Mouse (Mus musculus) spleen, adult 12 weeks (tissue): ENCODE results near the gene Nipal4.

ENCODE experiments used
- DNase-seq: peaks from one replicate; pipeline ENCODE4 v3.0.0; 2022; ENCODE audit warnings: low spot score

Gene Nipal4

DNA sequence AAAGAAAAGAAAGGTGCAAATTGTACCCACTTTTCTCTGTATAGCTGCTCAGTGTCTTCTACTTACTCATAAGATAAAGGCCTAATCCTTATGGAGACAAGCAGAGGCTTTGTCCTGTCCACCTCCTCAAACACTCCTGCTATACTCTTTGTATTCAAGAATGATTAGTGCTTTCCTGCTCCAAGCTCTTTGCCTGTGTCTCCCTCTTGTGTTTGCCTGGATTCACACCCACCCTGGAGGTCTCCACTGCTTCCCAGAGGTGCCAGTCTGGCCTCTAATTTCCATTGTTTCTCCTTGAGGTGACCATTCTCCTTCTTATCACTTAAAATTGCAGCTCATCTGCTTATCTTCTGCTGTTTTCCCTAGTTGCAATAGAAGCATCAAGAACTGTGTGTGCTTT is 8.8 kb downstream of the Nipal4 start:
- no peak for DNase-seq

DNA sequence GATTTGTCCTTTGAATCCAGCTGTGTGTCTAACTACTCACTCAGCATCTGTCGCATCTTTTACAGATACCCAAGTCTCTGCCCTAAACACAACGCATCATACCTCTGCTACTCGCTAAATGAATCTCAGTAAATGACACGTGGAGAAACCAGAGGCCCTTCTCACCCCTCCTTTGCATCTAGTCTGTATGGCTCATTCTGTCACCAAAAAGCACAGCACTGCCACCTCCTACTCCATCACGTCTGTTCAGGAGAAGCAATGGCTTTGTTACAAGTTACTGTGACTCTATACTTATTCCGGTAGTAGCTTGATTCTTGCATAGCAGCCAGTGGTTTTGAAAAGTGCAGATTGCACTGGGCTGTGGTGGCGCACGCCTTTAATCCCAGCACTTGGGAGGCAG is 9.4 kb downstream of the Nipal4 start:
- DNase-seq: no peak

DNA sequence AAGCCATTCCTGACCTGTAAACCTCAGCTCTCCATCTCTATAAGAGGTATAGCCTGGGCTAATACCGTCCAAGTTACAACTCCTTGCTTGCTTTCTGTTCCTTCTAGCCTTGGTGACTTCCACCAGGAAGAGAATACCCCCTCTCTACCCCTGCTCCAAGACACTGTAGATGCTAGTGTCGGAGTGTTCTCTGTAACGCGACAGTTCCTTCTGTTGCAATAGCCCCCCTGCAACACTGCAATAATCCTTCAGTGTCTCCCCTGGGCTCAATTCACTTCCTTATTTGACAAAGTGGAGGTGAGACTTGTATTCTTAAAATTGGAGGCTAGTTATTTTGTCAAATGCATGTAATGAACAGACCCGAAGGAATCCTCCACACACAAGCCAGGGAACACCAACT is 19.7 kb downstream of the Nipal4 start:
- DNase-seq: no peak

DNA sequence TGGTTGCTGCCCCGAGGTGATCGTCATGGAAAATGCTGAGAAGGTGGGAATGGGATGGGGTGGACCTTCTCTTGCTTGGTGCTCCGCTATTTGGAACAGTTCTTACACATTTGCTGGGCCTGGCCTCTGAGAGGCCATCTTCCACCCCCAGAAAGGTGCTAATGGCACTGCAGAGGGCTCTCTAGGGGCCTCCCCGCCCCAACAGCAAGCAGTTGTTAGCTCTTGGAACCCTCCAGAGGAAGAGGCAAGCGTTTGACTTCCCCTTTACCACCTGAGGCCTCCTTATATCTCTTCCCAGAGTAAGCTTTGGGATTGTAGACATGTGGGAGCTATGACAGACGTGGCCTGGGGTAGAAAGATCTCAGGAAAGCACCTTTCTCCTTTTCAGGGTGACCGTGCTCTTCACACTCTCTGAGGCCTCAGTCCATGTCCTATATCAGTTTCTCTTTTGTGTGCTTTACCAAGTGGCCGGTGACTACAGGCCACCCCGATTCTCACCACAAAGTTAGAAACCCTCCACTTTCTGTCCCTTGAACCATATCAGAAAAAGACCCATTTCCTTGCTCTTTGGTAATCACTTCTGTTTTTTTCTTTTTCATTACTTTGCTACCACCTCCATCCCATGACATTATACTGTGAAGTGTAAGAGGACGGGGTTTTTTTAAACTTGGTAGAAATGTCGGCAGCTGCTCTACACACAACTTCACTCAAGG is 21.0 kb downstream of the Nipal4 start:
- no peak for DNase-seq

DNA sequence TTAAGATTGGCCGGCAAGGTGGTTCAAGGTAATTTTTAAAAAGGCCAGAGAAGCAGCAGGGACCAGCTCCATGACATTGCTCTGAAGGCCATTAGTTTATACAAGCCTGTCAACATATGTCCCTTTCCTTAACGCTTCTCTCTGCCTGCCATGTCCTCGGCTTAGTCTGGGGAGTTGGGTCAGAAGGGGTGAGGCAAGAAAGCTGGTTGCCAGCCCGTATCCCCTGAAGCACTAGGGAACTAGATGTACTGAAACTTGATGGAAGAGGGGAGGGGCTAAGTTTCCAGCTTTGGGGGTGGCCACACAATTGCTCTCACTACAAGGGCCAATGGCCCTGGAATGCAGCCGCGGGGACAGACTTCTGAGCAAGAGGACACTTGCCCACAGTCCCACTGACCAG is 23.0 kb downstream of the Nipal4 start:
- DNase-seq: no peak

DNA sequence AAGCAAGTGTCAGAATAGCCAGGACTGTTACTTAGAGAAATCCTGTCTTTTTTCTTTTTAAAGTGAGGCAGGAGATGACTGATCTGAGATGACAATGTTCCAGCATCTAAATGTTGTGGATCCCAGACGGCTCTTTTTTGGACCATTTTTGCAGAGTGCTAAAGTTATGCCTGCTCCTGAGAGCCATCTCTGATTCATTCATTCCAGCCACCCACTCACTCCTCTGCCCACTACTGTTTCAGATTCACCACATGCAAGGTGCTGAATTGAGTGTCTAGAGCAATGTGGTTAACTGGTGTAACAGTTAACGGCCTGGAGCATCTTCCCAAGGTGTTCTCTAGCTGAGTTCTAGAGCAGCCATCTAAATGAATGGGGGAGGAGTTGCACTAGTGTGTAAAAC is 31.4 kb downstream of the Nipal4 start:
- DNase-seq: no peak

DNA sequence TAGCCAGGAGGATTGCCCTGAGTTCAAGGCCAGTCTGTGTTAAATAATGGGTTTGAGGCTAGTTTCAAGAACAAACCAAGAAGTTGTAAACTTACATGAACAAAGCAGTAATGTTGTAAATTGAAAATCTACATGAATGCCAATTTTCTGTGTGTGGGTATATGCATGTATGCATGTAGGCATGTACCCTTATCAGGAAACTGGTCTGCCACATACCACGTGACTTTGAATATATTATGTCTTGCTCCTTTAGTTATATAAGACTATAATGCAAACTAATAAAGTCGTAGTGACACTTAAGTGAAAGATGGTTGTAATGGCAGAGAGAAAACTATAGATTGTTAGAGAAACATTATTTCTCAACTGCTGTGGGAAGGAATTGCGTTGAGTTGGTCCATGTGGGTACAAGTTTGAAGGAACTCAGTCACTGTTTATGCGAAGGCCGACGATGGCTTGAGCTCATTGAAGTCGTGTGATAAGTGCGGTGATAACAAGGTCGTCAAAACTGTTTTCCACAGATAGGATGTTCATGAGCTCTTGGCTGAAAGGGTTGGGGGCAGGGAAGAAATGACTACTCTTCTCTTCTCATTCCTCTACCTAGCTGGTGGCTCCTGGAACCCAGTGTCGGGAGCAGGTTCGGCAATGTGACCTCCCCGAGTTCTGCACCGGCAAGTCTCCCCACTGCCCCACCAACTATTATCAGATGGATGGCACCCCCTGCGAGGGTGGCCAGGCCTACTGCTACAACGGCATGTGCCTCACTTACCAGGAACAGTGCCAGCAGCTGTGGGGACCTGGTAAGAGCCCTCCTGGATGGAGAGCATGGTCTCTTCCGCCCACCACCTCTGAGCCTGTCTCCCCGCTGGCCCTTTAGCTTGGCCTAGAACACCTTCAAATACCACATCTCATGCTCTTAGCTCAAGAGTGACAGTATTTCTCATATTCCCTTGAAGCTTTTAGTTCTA is 35.0 kb downstream of the Nipal4 start:
- no peak for DNase-seq

DNA sequence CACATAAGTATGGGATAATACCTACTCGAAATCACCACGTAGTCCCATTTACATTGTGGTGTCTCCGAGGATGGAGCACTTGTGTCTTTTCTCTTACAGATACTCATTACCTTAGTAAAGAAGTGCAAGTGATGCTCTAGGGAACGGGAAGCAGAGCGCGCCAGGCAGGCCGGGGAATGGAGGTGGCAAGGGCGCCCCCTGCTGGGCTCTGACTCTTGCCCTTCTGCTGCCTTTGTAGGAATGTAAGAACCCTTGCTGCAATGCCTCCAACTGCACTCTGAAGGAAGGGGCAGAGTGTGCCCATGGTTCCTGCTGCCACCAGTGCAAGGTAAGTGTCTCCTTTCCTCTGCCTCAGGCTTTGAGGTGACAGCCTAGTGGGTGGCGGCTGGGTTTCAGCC is 37.8 kb downstream of the Nipal4 start:
- peak; percentile 64 for DNase-seq

DNA sequence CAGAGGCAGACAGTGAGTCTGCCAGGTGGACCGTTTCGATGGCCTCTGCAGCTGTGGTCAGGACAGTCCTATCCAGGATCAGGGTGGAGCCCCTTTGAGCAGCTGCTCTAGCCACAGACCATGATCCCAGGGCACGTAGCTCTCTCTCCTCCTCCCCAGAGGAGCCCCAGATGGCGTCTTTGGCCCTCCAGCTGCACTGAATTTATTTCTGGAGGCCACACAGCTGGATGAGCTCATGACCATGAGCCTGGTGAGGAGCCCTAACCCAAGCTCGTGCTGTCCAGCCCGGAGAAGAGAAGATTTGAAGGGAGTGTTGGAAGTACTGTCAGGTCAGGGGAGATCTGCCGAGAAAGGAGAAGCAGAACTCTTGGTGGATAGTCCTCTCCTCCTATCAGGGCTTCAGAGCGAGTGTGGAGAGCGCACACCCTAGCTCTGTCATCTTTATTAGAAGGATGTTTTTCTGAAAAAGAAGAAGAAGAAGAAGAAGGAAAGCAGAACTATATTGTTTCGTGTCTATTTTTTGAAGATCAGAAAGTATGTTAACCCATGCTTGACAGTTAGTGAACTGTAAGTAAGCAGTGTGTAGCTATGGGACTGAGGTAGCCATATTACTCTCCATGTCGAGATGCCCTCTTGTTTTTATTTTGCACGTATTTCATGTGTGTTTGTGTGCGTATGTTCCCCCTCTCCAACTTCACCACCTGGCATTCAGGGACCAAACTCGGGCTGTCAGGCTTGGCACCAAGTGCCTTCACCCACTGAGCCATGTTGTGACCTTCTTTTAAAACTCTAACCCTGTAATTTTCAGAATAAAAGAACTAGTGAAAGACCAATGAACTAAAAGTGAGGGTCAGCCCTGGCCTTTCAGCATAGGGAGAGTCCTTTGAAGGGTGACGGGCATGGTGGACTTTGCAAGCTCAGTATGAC is 38.4 kb downstream of the Nipal4 start:
- DNase-seq: peak; percentile 30

DNA sequence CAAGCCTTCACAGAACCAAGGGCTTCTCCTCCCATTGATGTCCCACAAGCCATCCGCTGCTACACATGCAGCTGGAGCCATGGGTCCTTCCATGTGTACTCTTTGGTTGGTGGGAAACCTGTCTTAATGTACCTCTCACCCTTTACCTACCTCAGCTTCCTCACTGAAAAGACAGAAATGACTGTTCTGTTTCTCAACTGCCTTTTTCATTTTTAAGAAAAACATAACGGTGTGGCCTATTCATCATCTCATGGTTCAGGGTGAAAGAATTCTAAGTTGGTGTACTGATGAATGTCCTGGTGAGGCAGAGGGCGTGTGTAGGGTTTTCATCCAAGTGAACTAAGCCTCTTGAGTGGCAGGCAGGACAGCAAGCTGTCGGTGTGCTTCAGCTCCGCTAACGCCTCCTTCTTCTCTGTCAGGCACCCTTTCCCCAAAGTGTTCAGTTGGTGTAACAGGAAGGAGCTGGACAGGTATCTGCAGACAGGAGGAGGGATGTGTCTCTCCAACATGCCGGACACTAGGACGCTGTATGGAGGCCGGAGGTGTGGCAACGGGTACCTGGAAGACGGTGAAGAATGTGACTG is 39.4 kb downstream of the Nipal4 start:
- DNase-seq: no peak

DNA sequence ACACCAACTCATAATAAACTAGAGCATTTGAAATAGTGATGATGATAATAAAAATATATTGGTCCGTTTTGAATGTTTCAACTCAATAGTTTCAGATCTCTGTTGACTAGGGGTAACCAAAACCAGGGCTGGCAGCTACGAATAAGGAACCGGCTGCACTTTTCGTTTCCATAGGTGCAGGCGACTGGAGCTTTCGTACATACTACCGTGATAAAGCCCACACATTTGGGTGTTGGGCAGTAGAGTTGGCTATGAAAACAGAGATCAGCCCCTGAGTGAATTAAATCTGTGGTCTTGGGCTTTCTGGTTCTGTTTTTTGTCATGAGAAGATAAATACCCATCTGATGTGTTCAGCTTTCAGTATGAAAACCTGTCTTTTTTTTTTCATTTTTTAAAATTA is 40.0 kb downstream of the Nipal4 start:
- no peak for DNase-seq

DNA sequence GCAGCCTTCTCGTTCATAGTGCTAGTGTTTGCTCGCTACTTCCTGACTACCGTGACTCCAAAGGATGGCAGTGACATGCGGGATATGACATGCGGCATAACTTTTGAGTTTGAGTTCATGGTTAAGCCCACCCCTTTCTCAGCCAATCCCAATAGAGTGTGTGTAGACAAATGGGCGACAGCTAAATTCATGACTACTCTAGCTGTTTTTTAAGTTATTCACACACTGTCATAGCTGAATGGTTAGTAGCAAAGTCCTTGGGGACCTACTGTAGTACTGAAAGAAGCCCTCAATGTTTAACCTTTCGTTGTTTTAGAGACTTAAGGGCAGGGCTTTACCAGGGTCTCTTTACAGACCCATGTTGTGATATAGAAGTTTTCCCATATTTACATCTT is 40.5 kb downstream of the Nipal4 start:
- no peak for DNase-seq

DNA sequence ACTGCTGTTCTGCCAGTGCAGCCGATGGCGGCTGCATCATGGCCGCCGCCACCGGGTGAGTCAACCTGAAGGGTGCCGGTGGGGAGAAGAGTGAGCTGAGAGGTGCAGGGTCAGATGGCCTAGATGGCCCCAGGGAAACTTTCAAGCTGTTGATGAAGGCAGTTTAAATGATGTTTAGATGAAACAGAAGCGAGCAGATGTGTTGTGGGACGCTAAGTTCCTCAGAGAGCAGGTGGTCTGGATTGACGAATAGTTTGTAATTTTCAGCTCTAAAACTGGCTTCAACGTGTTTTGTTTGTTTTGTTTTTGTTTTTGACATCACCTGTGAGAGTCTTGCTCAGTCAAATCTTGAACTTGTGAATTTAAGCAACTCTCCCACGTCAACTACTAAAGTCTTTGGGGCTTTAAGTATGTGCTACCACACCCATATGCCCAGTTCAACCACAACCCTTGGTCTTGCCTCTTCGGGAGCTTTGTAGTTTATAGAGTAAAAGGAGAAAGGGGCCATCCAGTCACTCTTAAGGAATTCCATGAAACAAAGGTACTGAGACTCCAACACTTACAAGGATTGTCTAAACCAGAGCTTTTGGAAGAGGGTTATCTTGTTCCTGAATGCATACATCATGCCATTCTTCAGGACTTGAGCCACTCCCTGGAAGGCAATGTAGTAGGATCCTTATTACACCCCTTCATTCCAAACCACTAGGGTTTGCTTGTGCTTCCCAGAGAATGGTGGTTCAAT is 41.0 kb downstream of the Nipal4 start:
- DNase-seq: no peak

DNA sequence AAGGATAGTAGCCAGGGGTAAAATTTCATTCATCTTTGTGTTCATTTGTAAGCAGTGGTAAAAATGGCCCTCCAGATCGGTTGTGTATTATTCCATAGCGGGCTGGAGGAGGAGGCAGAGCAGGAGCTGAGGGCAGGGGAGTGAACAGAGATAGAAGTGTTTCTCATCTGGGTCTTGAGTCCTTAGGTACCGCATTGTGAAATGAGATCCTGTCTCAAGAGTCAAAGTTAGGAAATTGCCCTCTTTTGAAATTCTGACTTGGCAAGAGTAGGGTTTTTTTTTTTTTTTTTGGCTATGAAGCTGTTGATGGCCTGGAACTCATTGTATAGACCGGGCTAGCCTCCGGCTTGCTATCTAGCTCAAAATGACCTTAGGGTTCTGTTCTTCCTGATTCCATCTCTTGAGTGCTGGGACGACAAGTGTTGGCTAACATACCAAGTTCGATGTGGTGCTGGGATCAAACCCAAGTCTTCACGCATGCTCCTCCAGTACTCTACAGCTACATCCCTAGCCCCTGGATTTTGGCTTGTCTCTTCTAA is 42.9 kb downstream of the Nipal4 start:
- no peak for DNase-seq

DNA sequence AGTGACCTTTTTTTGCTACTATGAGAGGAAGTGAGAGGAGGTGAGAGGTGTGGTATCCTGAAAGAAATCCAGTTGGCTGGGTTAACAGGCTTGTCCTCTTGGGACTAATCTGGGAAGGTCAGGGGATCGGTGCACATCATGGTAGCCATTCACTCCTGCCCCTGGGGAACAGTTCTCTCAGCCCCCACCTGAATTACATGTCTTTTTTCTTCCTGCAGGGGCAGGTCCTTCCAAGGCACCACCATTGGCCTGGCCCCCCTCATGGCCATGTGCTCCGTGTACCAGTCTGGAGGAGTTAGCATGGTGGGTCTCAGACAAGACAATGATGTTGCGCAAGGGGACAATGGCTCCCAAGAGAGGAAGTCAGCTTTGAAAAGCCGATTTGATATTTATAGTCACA is 43.4 kb downstream of the Nipal4 start:
- DNase-seq: no peak

DNA sequence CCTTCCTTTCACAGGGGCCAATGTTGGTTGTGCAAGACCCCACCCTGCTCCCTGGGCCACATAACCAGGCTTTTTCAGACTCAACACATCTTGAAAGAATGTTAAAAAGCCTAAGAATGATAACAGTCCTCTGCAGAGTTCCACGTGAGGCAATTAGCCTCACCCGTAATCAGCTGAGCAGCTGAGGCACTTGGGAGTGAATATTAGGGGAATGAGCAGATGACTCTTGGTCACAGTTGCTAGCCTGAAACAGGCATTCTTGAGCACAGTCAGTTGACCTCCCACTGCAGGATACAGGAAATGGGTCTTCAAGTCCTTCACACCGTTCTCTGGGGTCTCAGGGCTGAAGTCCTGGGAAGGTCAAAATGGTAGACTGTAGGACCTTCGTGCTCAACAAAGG is 44.6 kb downstream of the Nipal4 start:
- no peak for DNase-seq

DNA sequence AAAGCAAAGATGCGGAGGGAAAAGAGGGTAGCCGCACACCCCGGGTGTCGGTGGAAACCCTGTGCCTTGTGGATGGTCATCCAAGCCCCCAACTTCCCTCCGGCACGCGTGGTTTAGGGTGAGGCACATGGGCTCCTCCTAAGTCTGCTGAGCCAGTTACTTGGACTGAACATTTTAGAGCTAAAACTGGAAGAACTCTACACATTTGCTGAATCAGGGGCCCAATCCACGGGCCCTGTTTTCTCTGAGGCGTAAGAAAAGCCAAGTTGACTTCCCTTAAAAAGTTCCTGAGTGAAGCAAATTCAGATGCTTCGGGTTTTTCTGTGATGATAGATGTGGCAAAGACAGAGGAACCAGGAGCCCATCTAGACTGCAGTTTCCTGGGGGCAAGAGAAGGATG is 46.2 kb downstream of the Nipal4 start:
- no peak for DNase-seq

DNA sequence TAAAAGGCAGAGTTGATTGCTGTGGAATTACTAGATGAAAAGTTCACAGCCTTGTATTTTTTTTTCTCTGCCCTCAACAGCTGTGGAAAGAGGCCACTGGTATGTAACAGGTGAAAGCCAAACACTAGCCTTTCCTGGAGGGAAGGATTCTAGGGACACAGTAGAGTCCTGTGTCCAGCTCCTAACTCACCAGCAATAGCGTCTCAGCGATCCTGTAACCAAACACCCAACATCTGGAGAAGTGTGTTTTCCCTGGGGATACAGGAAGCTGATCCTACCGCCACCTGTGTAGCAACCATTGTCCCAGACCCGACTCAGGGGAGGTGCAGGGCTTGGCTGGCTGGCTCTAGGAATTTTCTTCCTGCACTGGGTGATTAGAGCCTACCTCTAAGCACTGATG is 46.7 kb downstream of the Nipal4 start:
- DNase-seq: no peak

DNA sequence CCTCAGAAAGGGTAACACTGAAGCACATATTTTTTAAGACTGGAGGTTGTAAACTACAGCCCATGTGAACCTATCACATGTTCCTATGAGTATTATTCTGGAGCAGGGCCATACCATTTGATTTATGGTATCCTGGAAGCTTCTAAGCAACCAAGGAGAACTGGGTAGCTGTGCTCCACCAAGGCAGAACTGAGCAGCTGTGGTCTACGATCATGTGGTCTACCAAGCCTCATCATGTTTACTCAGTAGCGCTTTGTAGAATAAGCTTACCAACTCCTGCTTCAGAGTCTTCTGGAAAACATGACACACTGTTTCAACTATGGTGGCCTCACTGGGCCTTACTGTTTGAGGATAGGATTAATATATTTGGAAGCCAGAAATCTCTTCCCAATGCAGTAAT is 49.8 kb downstream of the Nipal4 start:
- no peak for DNase-seq

DNA sequence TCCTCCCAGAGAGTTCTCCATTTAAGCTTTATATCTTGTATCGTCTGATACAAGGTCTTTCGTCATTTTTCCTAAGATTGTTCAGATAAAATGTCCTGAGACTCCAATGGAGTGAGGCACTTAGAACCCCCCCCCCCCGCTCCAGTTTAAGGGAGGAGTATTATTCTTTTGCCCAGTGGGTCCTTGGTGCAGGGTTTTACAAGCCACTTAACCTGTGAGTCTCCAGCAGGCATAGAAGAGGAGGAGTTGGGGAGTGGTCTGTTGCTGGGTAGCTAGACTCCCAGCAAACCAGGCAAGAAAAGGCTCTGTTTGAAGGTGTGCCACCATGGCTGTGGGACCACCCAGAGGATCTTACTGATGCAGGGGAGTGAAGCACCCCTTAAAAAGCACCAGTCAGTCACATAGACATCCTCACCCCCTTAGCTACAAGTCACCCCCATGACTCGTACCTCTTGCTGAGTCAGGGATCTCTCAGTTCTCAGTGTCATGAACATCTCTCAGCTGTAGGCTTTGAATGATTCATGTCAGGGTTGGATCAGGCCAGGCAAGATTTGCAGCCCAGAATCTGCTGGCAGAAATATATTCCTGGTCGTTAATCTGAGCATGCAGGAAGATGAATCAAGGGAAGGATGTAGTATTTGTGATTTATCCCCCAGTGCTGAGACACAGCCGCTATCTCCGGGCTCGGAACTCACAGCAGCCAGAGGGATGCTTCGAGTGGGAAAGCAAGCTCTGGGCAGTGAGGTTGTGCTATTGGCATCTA is 50.7 kb downstream of the Nipal4 start:
- DNase-seq: no peak
